Mouse (Mus musculus): ENCODE measurements around the gene Gtpbp1. TPM values are rescaled to one million over a fixed set of nuclear protein-coding genes. Genes with fewer than 3 reads are reported as not detected.

Gtpbp1 gene
- total RNA-seq, 2 experiments from 2014 or later: 52.4 to 59.1 TPM

GRCm38 (mm10) chr15:79715646-79716045 is 25.0 kb downstream of the Gtpbp1 start:
- Histone ChIP-seq H3K27ac (no peak overlapping the region), H3K4me3 (no peak overlapping the region)
- TF ChIP-seq CTCF (conservative IDR thresholded peaks at IDR 0.05): no peak
- DNase-seq (ENCODE audit: low spot score in 2 of 2): no peak

DNA sequence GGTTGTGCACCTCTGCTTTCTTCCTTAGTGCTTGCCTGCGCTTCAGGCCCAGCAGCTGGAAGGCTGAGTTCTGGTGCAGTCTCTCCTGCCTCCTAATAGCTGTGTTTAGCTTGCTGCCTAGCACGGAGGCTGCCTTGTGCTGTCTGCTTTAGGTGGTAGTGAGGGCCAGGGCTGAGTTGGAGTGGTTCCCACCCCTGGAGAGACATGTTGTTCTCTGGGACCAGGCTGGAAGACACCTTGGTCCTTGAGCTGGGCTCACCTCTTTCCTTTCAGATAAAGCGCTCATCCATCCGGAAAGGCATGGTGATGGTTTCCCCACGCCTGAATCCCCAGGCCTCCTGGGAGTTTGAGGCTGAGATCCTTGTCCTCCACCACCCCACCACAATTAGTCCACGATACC is 26.1 kb downstream of the Gtpbp1 start:
- no peak for TF ChIP-seq CTCF (conservative IDR thresholded peaks at IDR 0.05)
- DNase-seq (ENCODE audit: low spot score in 2 of 2): no peak
- no peak overlapping the region for H3K27ac ChIP-seq
- H3K4me3 ChIP-seq: no peak overlapping the region

- Histone ChIP-seq H3K27ac (peak overlapping the region; percentile 28; the same call in 1 of the 2 replicates), H3K4me3 (no peak overlapping the region)
- no peak for DNase-seq (ENCODE audit: low spot score in 2 of 2)
- no peak for TF ChIP-seq CTCF (conservative IDR thresholded peaks at IDR 0.05)
Measured at GRCm38 (mm10) chr15:79720267-79720666, 29.6 kb downstream of the Gtpbp1 start.

GRCm38 (mm10) chr15:79720796-79721195 is 30.2 kb downstream of the Gtpbp1 start:
- H3K4me3 ChIP-seq: no peak overlapping the region
- peak overlapping the region; percentile 28; the same call in 1 of the 2 replicates for H3K27ac ChIP-seq
- no peak for DNase-seq (ENCODE audit: low spot score in 2 of 2)
- no peak for TF ChIP-seq CTCF (conservative IDR thresholded peaks at IDR 0.05)

DNA sequence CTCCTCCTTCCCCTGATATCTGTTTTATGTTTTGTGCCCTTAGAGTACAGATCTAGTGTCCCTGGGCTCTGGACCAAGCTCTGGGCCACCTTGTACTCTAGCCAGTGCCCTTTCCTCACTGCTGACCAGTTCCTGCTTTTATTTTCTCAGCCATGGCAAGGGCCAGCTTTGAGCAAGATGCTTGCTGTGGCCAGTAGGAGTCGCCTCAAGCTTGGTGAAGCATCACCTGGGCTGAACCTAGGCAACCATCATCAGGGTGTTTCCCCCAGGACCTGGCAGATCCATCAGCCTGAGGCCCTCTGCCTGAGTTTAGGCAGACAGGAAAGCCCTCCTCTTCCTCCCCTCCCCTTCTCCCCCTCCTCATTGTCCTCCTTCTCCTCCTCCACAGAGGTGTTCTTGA is 32.8 kb downstream of the Gtpbp1 start:
- DNase-seq (ENCODE audit: low spot score in 2 of 2): peak in 1 of 2 experiments; percentile 23
- Histone ChIP-seq H3K27ac (0 out of 2 replicates have a peak overlapping the region, but pooled peaks have one; percentile 28), H3K4me3 (no peak overlapping the region)
- TF ChIP-seq CTCF (conservative IDR thresholded peaks at IDR 0.05): peak; percentile 74

DNA sequence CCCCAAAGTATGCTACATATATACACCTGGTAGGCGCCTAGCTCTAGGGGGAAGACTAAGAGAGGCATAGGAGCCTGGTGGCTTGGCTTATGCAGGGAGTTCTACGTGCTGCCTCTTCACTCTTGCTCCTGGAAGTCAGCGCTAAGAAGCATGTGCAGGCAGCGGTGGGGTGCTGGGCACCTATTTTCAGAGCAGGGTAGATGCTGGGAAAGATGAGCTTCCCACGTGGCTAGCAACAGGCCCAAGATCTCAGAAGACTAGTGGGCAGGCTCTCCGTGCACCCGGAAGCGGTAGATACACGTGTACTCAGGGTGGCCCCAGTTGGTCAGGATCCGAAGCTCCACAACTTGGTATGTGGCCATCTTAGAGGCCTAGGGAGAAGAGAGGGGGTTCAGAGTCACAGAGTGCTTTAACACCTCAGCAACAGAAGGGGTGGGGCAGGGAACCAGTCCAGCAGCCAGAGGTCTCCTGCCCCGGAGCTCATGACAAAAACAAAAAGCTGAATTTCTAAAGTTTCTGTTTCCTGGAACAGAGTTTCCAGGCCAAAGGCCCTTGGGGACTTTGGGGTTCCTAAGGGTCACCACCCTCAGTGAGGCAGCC is 34.6 kb downstream of the Gtpbp1 start:
- 0 out of 2 replicates have a peak overlapping the region, but pooled peaks have one; percentile 14 for H3K27ac ChIP-seq
- no peak overlapping the region for H3K4me3 ChIP-seq
- TF ChIP-seq CTCF (conservative IDR thresholded peaks at IDR 0.05): no peak
- DNase-seq (ENCODE audit: low spot score in 2 of 2): no peak

- TF ChIP-seq CTCF (conservative IDR thresholded peaks at IDR 0.05): no peak
- peak overlapping the region; percentile 57 for H3K27ac ChIP-seq
- DNase-seq (ENCODE audit: low spot score in 2 of 2): no peak
- H3K4me3 ChIP-seq: no peak overlapping the region
Measured at GRCm38 (mm10) chr15:79727840-79728239, 37.2 kb downstream of the Gtpbp1 start.

DNA sequence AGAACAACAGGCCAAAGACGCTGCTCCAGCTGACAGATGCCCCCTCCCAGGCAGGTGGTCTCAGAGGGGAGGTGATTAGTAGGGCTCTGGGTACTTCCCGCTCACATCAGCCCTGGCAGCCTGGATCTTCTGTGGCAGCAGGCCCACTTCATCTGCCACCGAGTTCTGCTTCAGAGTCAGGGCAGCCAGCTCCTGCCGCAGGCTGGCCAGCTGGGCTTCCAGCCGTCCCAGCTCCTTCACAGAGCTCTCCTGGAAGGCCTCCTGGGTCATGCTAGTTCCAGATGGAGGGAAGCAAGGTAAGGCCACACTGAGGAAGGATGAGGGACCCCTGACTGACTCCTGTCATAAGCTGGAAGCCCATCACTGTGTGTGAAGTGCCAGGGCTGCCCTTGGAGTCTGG is 37.7 kb downstream of the Gtpbp1 start:
- no peak for DNase-seq (ENCODE audit: low spot score in 2 of 2)
- Histone ChIP-seq H3K27ac (peak overlapping the region; percentile 57), H3K4me3 (no peak overlapping the region)
- TF ChIP-seq CTCF (conservative IDR thresholded peaks at IDR 0.05): no peak

- Histone ChIP-seq H3K4me3 (no peak overlapping the region), H3K27ac (peak overlapping the region; percentile 57)
- no peak for DNase-seq (ENCODE audit: low spot score in 2 of 2)
- no peak for TF ChIP-seq CTCF (conservative IDR thresholded peaks at IDR 0.05)
Measured at GRCm38 (mm10) chr15:79728731-79729388, 38.2 kb downstream of the Gtpbp1 start.

- no peak for DNase-seq (ENCODE audit: low spot score in 2 of 2)
- Histone ChIP-seq H3K27ac (no peak overlapping the region), H3K4me3 (no peak overlapping the region)
- TF ChIP-seq CTCF (conservative IDR thresholded peaks at IDR 0.05): no peak
Measured at GRCm38 (mm10) chr15:79731554-79731953, 40.9 kb downstream of the Gtpbp1 start.

DNA sequence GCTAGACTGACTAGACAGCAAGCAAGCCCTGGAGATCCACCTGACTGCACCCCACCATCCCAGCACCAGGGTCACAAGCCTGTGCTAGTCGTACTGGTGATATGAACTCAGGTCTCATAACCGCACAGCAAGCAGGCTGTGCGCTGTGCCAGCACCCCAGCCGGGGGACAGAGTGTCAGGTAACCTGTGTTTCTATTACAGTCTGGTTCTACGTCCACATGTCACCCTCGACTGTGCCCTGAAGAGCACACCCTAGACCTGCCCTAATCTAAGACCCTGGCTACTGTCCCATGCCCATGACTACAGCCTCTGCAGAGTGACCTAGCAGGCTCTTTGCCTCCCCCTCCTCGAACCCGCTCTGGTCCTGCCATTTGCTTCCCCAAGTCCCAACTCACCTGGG is 42.5 kb downstream of the Gtpbp1 start:
- TF ChIP-seq CTCF (conservative IDR thresholded peaks at IDR 0.05): no peak
- no peak overlapping the region for H3K4me3 ChIP-seq
- no peak for DNase-seq (ENCODE audit: low spot score in 2 of 2)

DNA sequence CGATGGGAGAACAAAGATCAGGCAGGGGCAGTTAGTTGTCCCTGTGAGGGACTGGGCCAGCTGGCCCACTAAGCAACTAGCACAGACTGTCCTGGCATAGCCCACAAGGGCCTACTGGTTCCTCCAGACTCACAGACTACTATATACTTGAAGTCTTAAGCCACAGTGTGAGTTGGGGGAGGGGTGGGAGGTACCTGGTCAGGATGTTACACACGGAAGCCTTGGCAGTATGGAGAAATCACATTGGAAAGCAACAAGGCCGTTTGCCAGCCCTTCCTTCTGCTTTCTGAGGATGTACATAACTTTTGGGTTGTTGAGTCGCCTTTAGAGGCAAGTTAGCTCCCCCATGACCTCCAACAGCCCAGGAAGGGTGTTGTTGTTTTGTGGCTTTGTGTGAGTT is 43.0 kb downstream of the Gtpbp1 start:
- no peak for TF ChIP-seq CTCF (conservative IDR thresholded peaks at IDR 0.05)
- H3K27ac ChIP-seq: peak overlapping the region; percentile 83; the same call in 1 of the 2 replicates
- no peak for DNase-seq (ENCODE audit: low spot score in 2 of 2)
- H3K4me3 ChIP-seq: no peak overlapping the region

More for the DNA sequence above, 42.5 kb downstream of the Gtpbp1 start:
- no peak overlapping the region for H3K27ac ChIP-seq

DNA sequence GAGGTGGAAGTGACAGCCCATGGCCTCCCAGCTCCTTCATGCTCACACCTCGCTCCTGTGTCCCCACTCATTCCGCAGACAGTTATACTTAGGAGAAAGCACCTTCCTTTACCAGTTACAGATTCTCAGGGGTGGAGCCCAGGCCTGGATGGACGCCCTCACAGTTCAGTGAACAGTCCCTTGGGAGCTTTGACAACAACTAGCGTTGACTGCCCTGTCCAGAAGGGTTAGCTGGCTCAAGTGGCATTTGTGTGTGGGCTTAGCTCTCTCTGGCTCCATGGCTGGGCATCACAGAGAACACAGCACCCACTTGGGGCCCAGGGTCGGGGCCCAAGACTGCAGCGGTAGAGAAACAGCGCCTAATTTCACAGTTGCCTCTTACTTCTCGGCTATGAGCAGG is 43.7 kb downstream of the Gtpbp1 start:
- Histone ChIP-seq H3K4me3 (no peak overlapping the region), H3K27ac (peak overlapping the region; percentile 83; the same call in 1 of the 2 replicates)
- TF ChIP-seq CTCF (conservative IDR thresholded peaks at IDR 0.05): no peak
- DNase-seq (ENCODE audit: low spot score in 2 of 2): no peak

GRCm38 (mm10) chr15:79740739-79741138 is 50.1 kb downstream of the Gtpbp1 start:
- Histone ChIP-seq H3K4me3 (no peak overlapping the region; the same call in 1 of the 2 replicates), H3K27ac (0 out of 2 replicates have a peak overlapping the region, but pooled peaks have one; percentile 51)
- TF ChIP-seq CTCF (conservative IDR thresholded peaks at IDR 0.05): no peak
- DNase-seq (ENCODE audit: low spot score in 2 of 2): no peak
